ENCODE assay signal across 25 mouse cellular contexts in the genomic region with DNA sequence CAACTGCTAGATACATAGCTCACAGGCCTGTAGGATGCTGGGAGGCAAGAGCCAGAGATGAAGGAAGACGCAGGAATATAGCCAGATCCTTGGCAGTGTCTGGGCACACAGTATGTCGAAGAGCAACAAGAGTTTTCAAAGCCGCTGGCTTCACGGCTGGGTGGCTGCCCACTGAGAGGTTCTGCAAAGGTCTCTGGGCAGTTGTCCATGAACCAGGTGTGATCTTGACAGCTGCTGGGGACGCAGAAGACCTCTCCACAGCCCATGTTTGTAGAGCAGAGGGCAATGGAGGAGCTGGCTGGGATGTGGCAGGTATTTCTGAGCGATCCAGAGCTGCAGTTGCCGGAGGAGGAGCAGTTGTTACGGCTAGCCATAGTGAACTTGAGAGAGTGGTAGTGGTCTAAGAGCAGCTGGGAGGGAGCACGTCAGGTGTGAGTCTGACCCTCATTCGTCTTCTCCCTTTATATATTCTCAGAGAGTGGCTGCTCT. TPM values are rescaled to one million over a fixed set of nuclear protein-coding genes. Genes with fewer than 3 reads are reported as not detected.
A peak's percentile ranks its signal among the peaks of the same experiment; 100 is the strongest.
DNase-seq lines count a peak whose midpoint lies in the region; ATAC-seq lines count a peak whose summit lies in the region.
"Had no signal": no experiment of that assay in that cellular context is flagged by ENCODE, and none has a peak within 500 bp of the region (broad histone marks: within the 10 kb centered on the region; RNA-seq: fewer than 3 reads in every experiment).

Krtap26-1 (minus strand) TSS at position 439 of the 489 bp plus-strand sequence.

- WGBS in kidney, embryonic 16.5 days: 44% methylated on average over 10 of the region's 10 CpGs
- WGBS in intestine, embryonic 15.5 days: 80% methylated on average over 10 of the region's 10 CpGs
- 80% methylated on average over 10 of the region's 10 CpGs for WGBS in intestine, embryonic 16.5 days

- no peak within 1 kb of the TSS for H3K27ac ChIP-seq in kidney, embryonic 16.5 days (ENCODE audit: low read length)
- peak within 1 kb of the TSS; percentile 62 for H3K27ac ChIP-seq in intestine, embryonic 15.5 days
- peak within 1 kb of the TSS; percentile 69 for H3K27ac ChIP-seq in intestine, embryonic 16.5 days (ENCODE audit: low read length)
- H3K27ac ChIP-seq: forebrain, embryonic 10.5 days; forebrain, embryonic 13.5 days; hindbrain, embryonic 12.5 days; hindbrain, embryonic 15.5 days had no signal

- H3K4me1 ChIP-seq in kidney, embryonic 16.5 days (ENCODE audit: insufficient read depth, low read length): peaks cover 5% of the 10 kb centered on the region; the same call in 1 of the 2 replicates
- no peaks in the 10 kb centered on the region for H3K4me1 ChIP-seq in intestine, embryonic 15.5 days (replicated peaks)
- H3K4me1 ChIP-seq in intestine, embryonic 16.5 days (ENCODE audit: control insufficient read depth, insufficient read depth, low read length): peaks cover 6% of the 10 kb centered on the region; the same call in 1 of the 2 replicates
- H3K4me1 ChIP-seq: forebrain, embryonic 13.5 days; hindbrain, embryonic 12.5 days; hindbrain, embryonic 15.5 days had no signal

- no peak for DNase-seq in kidney, postnatal 10 days
- DNase-seq in cerebellum, adult 11-12 months: no peak
- DNase-seq in heart, adult 11 months: no peak
- DNase-seq: adrenal gland, adult 8-10 months; adrenal gland, postnatal 25 days; cerebellum, adult 18-20 months; cerebellum, adult 9-10 months; cerebellum, postnatal 14 days; gastrocnemius, postnatal 10 days; gastrocnemius, postnatal 36 days had no signal

- 0 out of 2 replicates have a peak within 1 kb of the TSS, but pooled peaks have one; percentile 8 for H3K4me2 ChIP-seq in kidney, embryonic 16.5 days (replicated peaks; ENCODE audit: low read depth, low read length)
- 0 out of 2 replicates have a peak within 1 kb of the TSS, but pooled peaks have one; percentile 1 for H3K4me2 ChIP-seq in intestine, embryonic 15.5 days (replicated peaks)
- H3K4me2 ChIP-seq in intestine, embryonic 16.5 days (ENCODE audit: low read depth, low read length): peak within 1 kb of the TSS; percentile 20; the same call in 1 of the 2 replicates
- H3K4me2 ChIP-seq: forebrain, embryonic 13.5 days; heart, embryonic 11.5 days; hindbrain, embryonic 12.5 days; hindbrain, embryonic 15.5 days had no signal

- H3K9me3 ChIP-seq in kidney, embryonic 16.5 days (ENCODE audit: low read length): no peaks in the 10 kb centered on the region
- H3K9me3 ChIP-seq in intestine, embryonic 15.5 days: no peaks in the 10 kb centered on the region
- H3K9me3 ChIP-seq in intestine, embryonic 16.5 days (ENCODE audit: control insufficient read depth, low read length): no peaks in the 10 kb centered on the region
- H3K9me3 ChIP-seq: forebrain, embryonic 10.5 days; forebrain, embryonic 13.5 days; hindbrain, embryonic 12.5 days; hindbrain, embryonic 15.5 days had no signal

- H3K36me3 ChIP-seq in kidney, embryonic 16.5 days (ENCODE audit: insufficient read depth, low read length): no peaks in the 10 kb centered on the region
- H3K36me3 ChIP-seq in intestine, embryonic 15.5 days: no peaks in the 10 kb centered on the region
- H3K36me3 ChIP-seq in intestine, embryonic 16.5 days (ENCODE audit: control insufficient read depth, insufficient read depth, low read length): no peaks in the 10 kb centered on the region
- H3K36me3 ChIP-seq: forebrain, embryonic 10.5 days; hindbrain, embryonic 12.5 days; hindbrain, embryonic 15.5 days had no signal

- 0 out of 2 replicates have a peak, but pooled peaks have one; percentile 15 for ATAC-seq in kidney, embryonic 16.5 days (ENCODE audit: low FRiP score, low TSS enrichment)
- no peak for ATAC-seq in intestine, embryonic 15.5 days
- ATAC-seq in intestine, embryonic 16.5 days: peak; percentile 5; the same call in 1 of the 2 replicates
- ATAC-seq: CD4-positive, CD25-positive, alpha-beta regulatory T cell, adult 4 months; forebrain, embryonic 13.5 days; forebrain, embryonic 16.5 days had no signal

- H3K4me3 ChIP-seq in kidney, embryonic 16.5 days (ENCODE audit: low read length): no peak within 1 kb of the TSS
- H3K4me3 ChIP-seq in intestine, embryonic 15.5 days (replicated peaks): no peak within 1 kb of the TSS
- H3K4me3 ChIP-seq in intestine, embryonic 16.5 days (ENCODE audit: low read length): no peak within 1 kb of the TSS
- H3K4me3 ChIP-seq: forebrain, embryonic 10.5 days; forebrain, embryonic 13.5 days; hindbrain, embryonic 12.5 days; hindbrain, embryonic 15.5 days had no signal

- H3K9ac ChIP-seq in kidney, embryonic 16.5 days (replicated peaks; ENCODE audit: low read length): no peak within 1 kb of the TSS
- no peak within 1 kb of the TSS for H3K9ac ChIP-seq in intestine, embryonic 15.5 days
- H3K9ac ChIP-seq in intestine, embryonic 16.5 days (ENCODE audit: low read depth, low read length): no peak within 1 kb of the TSS; the same call in 1 of the 2 replicates
- H3K9ac ChIP-seq: forebrain, embryonic 13.5 days; hindbrain, embryonic 12.5 days; hindbrain, embryonic 15.5 days had no signal

- H3K27me3 ChIP-seq in kidney, embryonic 16.5 days (ENCODE audit: insufficient read depth, low read length): no peaks in the 10 kb centered on the region
- H3K27me3 ChIP-seq in intestine, embryonic 15.5 days (replicated peaks): no peaks in the 10 kb centered on the region
- no peaks in the 10 kb centered on the region for H3K27me3 ChIP-seq in intestine, embryonic 16.5 days (replicated peaks; ENCODE audit: control insufficient read depth, insufficient read depth, low read length)
- H3K27me3 ChIP-seq: forebrain, embryonic 13.5 days; hindbrain, embryonic 12.5 days; hindbrain, embryonic 15.5 days had no signal

RNA-seq across cellular contexts. Expression of gene Krtap26-1, which starts in this region (rescaled TPM):
- polyA plus RNA-seq in kidney, embryonic 16.5 days (2015; fragmentation: Nextera tagmentation; extraction: Ambion mirVana): not detected in 2 replicates
- polyA plus RNA-seq in intestine, embryonic 15.5 days (2015; fragmentation: Nextera tagmentation; extraction: Ambion mirVana): not detected in 2 replicates
- polyA plus RNA-seq in intestine, embryonic 16.5 days (2015; fragmentation: Nextera tagmentation; extraction: Ambion mirVana): 0.28 TPM in 1 of 2 replicates, not detected in the other
- polyA plus RNA-seq: brain, embryonic 14.5 days; C2C12; CD4-positive, CD25-positive, alpha-beta regulatory T cell, adult 4 months; embryonic facial prominence, embryonic 11.5 days; forebrain, embryonic 10.5 days; forebrain, embryonic 13.5 days; forebrain, embryonic 16.5 days; heart, embryonic 11.5 days; heart, embryonic 14.5 days; heart, postnatal 0 days; hindbrain, embryonic 12.5 days; hindbrain, embryonic 15.5 days had no signal

Comparison
In these comparisons a context has a peak if more than half of its experiments do, and no peak if none do; other contexts are left out.
1. Peak in ATAC-seq and H3K4me2 ChIP-seq in kidney, embryonic 16.5 days; RNA of the gene not detected or under 1 TPM.
2. Peak in ATAC-seq, H3K27ac ChIP-seq and H3K4me2 ChIP-seq in intestine, embryonic 16.5 days; RNA of the gene not detected or under 1 TPM.